Mouse (Mus musculus) c-Kit-positive CD71-negative TER-119-negative erythroid progenitor cells, embryonic 14.5 days (primary cell): ENCODE results near the gene Prkcg.
"Not testable (repeated sequence)": the region's sequence is repeated elsewhere in the genome, so short reads cannot be mapped to it uniquely, and the experiment has no call there.

Source experiments
- DNase-seq: peaks from one replicate; pipeline ENCODE4 v3.0.0-alpha.2; 2013; ENCODE audit warnings: low read depth

Gene Prkcg

DNA sequence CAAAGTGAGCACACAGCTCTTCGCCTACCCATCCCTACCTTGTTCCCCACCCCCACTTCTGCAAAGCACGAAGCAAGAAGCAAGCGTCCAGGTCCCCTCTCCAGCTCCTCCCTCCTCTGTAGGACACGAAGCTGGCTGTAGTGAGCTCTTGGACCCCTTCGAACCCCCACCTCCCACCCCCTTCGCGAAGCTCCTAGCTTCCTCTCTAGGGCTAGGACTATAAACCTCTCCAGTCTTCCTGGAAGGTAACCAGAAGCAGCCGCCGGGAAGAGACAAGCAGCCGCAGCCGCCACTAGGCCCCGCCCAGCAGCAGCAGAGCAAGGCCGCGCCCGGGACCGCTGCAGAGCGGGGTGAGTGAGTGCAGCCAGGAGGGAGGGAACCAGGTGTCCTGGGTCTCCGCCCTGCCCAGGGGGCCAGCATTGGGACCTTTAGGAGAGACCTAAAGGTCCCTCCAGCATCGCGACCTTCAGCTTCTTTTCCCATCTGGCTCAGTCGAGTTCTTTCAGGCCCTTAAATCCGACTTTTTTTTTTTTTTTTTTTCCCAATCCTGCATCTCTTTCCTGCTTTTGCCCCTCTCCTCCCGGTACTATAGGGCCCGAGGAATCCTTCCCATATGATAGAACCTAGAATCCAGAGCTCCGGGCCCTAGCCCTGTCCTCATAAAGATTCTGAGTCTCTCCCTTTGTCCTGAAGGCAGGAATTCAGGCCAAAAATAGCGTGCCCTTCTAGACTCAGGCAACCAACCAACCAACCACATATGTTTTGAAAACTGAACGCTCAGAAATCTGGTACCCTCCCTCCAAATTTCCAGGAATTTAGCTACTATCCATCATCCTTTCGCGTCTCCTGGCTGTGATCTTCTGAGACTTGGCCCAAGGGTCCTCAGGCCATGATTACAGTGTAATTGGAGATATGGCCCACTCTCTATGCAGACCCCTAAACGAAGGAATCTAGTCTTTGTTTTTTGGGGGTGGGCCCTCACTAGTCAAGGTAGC is at the start of gene Prkcg, which contains the start of gene Myadm:
Gene Prkcg (plus strand): TSS at position 204 of the 995 bp plus-strand sequence.
Gene Myadm (plus strand): TSS at position 105 of the 995 bp plus-strand sequence.
- peak; percentile 60 for DNase-seq

DNA sequence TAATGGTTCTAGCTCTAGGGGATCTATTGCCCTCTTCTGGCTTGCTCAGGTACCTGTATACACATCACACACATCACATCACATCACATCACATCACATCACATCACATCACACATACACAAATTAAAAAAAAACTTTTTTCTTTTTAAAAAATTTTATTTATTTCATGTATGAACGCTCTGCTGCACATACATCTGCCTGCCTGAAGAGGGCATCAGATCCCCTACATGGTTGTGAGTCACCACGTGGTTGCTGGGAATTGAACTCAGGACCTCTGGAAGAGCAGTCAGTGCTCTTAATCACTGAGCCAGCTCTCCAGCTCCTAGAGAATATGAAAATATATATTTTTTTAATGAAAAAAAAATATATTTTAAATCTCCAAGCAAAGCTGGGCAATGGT is 49.8 kb upstream of the Prkcg start:
- DNase-seq, result no peak

DNA sequence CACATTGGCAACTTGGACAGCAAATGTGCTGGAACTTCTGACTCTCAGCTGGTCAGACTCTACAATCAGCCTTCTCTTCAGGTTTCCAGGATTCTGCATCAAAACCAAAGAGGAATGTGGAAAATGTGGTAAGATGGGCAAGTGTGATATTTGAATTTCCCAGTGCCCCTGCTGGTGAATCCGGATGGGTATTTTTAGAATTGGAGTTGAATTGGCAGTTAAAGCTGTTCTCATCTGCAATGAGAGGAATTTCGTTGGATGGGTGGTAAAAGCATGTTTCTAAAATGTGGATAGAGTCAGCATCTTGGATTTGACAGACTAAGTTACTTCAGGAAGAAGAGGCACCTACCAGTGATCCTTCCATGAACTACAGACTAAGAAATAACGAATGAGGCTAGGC is 28.3 kb upstream of the Prkcg start:
- DNase-seq, result no peak

DNA sequence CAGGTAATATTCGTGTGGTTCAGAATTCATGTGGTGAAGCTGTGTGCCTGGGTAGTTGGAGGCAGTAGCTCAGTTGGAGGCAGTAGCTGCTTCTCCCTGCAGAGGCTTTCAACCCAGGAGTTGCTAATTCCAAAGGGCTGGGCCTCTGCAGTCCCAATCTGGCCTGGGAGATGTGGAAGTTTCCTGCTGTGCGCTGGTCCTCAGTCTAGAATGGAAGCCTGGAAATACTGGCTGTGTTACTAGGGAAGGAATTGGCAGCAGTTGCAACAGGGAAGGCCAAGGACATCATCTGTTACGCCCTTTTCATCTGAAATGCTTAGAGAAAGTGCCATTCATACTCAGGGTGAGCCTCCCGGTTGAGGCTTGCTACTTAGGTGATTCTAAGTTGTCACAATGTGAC is 27.5 kb upstream of the Prkcg start:
- DNase-seq, result no peak

DNA sequence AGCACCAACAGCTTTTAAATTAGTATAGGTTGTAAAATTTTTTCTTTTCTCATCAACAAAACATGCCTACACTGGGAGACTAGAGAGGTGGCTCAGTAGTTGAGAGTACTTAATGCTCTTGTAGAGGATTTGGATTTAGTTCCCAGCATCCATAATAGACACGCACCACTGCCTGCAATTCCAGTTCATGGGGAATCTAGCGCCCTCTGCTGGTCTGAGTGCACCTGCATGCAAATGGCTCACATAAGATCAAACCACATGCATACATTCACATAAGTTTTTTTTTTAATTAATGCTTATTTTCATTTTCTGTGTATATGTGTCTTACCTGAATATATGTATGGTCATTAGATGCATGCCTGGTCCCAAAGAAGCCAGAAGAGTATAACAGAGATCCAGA is 26.2 kb upstream of the Prkcg start:
- peak; percentile 45 for DNase-seq

DNA sequence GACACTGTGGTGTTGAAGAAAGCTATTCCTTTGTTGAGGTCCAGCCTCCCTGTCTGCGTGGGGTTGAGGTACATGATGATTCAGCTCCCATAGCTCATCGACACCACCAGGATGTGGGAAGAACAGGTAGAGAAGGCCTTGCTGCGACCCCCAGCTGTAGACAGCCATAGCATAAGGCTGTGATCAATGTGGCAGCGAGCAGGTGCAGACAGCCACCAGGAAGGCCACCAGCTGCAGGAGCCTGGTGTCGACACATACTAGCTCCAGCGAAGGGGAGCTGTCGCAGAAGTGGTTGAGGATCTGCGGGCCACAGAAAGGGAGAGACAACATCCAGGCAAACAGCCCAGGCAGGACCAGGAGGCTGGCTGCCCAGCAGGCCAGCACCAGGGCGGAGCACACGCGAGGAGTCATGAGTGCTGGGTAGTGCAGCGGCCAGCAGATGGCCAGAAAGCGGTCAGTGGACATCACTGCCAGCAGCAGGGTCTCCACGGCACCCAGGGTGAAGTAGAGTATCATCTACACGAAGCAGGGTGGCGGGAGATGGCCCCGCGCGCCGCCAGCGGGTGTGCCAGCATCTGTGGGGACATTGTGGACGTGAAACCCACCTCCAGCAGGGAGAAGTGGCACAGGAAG is 24.5 kb upstream of the Prkcg start:
- DNase-seq, result no peak

DNA sequence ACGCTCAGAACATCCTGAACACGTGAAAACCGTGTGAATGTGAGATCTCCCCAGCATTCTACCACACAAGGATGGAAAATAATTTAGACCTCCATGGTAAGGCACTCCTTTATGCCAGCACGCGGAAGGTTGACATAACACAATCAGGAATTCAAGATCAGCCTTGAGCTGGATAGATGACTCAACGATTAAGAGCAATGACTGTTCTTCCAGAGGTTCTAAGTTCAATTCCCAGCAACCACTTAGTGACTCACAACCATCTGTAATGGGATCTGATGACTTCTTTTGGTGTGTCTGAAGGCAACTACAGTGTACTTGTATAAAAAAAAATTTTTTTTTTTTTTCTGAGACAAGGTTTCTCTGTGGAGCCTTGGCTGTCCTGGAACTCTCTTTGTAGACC is 23.7 kb upstream of the Prkcg start:
- DNase-seq, result no peak

DNA sequence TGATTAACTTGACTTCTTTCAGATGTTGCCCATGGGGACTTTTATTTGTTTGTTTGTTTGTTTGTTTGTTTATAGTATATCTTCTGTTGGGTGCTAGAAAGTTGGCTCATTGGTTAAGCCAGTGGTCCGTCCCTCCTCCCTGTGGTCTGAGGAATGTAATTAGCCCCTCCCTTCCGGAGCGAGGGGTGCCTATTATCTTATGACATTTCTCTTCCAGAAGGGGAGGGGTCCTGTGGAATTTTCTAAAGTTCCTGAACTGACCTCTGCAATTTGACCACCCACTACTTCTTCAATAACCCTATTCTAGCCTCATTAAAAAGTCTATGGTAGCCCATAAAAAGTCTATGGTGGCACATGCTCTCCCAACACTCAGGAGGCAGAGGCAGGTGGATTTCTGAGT is 21.7 kb upstream of the Prkcg start:
- no peak for DNase-seq

DNA sequence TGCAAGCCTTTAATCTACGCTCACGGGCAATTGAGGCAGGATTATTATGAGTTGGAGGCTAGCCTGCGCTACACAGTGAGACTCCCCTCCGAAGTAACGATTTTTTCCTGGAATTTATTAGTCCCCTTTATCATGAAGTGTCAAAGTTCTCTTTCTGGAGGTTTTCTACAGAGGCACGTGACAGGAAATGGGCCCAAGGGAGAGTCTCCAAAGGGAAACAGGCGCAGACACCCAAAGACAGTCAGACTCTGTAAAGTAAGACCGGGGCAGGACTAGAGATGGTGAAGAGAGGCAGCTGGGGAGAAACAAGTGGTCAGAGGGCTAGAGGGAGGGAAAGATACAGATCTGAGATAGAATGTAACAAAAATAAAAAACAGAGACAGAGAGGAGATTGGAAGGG is 21.1 kb upstream of the Prkcg start:
- no peak for DNase-seq

DNA sequence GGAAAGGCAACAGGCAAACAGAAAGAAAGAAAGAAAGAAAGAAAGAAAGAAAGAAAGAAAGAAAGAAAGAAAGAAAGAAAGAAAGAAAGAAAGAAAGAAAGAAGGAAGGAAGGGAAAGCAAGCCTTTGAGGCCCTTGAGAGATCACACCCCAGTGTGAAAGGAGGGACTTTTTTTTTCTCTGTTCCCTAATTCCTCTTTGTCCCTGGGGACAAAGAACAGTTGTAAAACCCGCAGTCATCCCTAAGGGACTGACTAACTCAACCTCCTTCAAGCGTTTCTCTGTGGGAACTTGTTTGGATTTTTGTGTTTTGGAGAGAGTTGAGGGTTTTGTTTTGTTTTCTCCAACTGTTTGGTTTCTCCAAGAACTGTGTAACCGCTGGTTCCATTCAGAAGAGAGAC is 20.7 kb upstream of the Prkcg start:
- DNase-seq, result no peak

DNA sequence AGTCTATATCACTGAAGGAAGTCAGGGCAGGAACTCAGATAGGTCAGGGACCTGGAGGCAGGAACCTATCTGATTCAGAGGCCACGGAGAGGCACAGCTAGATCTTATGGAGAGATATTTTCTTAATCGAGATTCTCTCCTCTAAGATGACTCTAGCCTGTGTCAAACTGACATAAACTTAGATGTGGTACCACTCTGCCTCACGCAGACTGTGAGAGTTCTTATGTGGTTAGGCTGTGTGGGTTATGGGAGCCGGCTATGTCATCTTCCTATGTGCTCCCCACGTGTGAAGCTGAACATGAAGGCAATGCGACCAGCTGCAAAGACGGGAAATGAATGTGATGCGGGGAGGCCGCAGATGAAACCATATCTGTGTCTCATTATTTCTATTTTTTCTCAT is 16.8 kb upstream of the Prkcg start:
- no peak for DNase-seq

DNA sequence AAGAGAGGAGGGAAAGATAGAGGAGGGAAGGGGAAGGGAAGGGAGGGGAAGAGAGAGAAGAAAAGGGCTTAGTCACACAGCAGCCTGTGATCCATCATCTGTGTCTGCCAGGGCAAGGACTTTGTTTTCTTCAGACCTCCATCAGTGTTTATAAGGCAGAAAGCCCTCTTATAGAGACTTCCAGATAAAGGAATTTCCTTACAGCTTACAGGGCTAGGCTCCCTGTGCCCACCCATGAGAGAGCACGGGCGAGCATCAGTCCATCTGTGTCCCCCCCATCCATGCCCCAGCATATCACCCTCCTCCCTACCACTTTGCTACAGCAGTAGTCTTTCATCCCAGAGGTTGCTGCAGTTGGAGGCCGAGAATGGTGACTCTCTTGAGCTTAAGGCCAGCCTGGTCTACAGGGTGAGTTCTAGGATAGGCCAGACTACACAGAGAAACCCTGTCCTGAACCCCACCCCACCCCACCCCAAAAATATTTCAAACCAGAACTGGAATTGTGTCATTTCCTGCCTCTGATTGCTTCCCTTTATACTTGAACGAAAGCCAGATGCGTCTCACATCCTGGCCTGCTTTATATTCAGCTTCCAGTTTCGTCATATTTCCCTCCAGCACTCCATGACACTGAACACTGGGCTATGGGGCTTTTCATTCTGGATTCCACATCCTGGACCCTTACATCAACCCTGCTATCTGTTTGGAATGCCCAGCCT is 13.4 kb upstream of the Prkcg start:
- DNase-seq, result no peak

DNA sequence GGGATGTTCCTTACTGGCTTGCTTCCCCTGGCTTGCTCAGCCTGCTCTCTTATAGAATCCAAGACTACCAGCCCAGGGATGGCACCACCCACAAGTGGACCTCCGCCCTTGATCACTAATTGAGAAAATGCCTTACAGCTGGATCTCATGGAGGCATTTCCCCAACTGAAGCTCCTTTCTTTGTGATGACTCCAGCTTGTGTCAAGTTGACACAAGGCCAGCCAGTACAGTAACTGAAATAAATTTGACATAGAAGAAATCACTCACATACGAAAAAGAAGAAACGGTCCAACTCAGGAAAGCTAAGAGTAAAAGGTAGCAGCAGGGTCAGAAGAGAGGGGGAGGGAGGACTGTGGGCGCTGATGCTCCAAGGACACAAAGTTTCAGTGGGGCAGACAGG is 12.2 kb upstream of the Prkcg start:
- not testable (repeated sequence) for DNase-seq

DNA sequence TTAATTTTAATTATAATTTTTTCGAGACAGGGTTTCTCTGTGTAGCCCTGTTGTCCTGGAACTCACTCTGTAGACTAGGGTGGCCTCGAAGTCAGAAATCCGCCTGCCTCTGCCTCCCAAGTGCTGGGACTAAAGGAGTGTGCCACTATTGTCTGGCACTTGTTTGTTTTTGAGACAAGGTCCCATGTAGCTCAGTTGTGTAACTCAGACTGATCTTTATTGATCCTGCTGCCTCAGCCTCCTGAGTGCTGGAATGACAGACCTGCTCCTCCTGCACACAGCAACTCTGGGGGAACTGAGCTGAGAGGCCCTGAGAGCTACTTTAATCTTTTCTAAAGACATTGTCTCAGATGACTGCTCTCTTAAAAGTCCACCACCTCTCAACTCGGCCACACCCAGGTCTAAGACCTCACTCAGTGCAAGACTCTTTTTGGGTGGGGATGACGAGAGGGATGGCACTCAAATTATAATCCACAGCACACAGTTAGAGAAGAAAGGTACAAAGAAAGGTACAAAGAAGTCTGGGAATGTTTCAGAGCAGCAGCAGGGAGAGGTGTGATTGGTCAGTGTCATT is 8.8 kb upstream of the Prkcg start:
- DNase-seq, result no peak

DNA sequence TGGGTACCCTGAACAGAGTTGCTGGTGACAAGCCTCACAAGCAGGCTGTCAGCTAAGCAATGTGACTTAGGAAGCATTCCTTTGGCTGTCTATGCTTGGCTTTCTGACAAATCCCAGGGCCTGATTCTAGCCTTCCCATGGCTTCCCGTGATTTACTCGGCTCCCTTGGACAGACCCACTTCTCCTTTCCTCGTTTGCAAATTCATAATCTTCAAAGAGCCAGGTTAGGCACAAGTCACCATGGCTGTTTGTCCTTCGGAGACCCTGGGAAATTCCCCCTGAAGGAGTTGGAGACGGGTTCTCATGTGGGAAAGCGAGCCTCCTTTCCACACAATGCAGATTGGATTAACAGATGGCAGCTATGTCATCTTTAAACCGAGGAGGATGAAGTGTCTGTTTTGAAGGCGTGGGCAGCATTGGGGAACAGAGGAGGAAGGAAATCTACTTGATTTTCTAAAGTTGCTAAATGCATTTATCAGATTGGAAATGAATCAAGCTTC is 8.3 kb upstream of the Prkcg start:
- no peak for DNase-seq

DNA sequence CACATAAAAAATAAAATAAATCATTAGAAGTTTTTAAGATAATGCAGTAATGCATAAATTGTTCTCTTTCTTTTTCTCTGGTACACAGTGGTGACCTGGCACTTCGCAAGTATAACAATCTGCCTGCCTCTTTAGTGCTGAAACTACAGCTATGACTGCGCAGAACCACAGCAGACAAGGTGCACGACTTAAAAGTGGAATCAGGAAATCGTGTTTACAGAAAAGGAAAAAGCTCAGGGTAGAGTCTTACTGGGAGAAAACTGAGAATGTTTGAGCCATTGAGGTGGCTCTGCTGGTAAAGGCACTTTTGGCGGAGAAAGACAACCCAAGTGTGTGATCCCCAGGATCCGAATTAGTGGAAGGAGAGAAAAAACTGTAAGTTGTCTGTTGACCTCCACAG is 7.2 kb upstream of the Prkcg start:
- DNase-seq, result no peak

DNA sequence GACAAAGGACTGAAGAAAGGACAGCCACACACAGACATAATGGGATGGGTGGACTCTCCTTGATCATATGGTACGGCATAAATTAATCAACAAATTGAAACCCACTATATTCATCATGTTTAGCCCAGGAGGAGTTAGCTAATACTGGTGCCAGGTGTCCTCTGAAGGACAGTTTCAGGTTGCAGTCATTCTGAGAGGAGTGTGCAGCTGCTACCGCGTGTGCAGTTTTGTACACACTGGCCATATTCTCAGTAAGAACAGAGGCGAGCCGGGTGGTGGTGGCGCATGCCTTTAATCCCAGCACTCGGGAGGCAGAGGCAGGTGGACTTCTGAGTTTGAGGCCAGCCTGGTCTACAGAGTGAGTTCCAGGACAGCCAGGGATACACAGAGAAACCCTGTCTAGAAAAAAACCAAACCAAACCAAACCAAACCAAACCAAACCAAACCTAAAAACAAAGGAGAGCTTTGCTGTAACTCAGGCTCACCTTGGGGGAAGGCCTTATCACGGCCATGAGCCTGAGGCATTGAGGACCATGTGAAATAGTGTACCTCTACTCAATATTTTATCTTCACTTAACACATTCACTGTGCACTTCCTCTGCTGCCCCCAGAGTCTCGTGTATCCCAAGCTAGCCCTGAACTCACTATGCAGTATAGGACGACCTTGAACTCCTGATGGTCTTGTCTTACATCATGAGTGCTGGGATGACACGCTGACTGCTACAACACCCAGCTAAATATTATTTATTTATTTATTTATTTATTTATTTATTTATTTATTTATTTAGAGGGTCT is 5.7 kb upstream of the Prkcg start:
- DNase-seq, result no peak

DNA sequence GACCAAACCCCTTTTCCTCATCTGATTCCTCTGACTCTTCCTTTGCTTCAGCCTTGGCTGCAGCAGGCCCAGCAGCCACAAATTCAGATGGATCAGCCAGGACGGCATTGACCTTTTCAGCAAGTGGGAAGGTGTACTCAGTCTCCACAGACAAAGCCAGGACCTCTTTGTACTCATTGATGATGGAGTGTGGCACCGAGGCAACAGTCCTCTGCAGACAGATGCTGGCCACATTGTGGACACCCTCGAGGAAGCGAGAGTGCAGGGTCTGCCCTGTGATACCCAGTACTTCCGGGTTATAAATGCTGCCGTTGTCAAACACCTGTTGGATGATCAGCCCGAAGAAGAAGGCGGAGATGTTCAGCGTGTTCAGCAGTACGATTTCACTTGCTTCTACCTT is 4.4 kb upstream of the Prkcg start:
- no peak for DNase-seq

DNA sequence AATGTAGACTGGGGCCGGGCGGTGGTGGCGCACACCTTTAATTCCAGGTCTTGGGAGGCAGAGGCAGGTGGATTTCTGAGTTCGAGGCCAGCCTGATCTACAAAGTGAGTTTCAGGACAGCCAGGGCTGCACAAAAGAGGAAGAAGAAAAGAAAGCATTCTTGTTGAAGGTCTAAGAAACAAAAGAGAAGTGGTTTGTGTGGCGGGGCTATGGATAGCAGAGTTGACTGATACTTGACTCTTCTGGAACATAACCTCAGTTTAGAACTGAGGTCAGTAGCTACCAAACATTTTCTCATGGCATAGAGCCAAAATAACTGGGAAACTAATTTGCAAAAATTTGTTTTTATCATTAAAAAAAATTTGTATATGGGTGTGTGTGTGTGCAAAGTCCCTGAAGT is 2.9 kb upstream of the Prkcg start:
- no peak for DNase-seq

DNA sequence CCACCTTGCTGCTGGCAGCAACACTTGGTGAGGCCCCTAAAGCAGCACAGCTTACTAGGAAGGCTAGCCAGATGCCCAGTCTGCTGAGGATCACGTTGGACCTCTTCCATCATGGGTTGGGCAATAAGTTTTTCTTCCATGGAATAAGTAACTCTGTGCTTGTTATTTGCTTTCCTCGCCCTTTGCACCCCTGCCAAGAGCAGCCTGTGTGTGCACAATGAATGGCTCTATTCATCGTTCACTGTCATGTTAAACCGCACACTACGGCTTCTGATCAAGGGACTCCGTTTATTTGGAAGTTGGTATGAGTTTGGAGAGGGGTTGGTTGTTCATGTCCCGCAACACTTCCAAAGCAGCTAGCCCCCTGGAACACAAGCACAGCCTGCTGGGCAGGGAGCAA is 1.8 kb upstream of the Prkcg start:
- DNase-seq, result no peak

DNA sequence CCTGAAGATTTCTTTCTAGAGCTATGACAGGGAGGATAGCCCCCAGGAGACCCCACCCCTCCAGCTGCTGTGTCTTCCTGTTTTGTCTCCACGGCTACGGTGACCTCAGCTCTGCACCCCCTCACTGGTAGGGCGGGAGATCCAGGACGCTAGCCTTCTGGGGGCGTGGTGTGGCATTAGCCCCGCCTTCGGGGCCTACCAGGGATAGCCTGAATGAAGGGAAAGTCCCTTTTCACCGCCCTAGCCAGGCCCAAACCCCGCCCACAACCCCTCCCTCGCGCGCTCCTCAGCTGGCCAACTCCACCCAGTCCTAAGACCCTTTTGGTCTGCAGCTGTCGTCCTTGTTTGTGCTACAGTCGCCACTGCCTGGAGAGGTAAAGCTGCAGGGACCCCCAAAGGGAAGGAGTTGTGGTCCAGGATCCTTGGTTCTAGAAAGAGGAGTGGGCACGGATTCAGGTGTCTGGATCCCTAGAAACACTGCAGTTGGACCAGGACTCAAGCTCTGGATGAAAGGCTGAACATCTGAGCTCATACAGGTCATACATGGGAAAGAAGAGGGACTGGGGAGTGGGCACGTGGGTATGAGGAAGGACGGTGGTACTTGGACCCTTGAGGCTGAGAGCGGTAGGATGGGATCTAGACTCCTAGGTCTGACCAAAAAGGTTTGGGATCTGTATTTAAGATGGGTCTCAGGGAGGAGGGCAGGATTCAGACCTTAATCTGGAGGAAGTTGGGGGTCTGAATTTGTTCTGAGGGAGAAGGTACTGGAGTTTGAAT is 1.5 kb downstream of the Prkcg start:
- DNase-seq, result peak; percentile 98
